Mouse (Mus musculus) left cerebral cortex, postnatal 14 days (tissue): ENCODE measurements at regions not wholly inside any gene's neighbourhood (a gene's known extent, or its start where the extent isn't known, plus 50 kb on each side); places are given as distances from the start of the nearest gene placed in this dataset.

Experiments used
- DNase-seq, 2 experiments: peaks; one replicate each; pipeline ENCODE4 v3.0.0; 2021 to 2022; ENCODE audit warnings: low spot score in 2 of 2, mixed read lengths in 1 of 2
- intact Hi-C: fragments of 180-260 bp; cut with DNase I; formaldehyde crosslinking; loops from one replicate; pipeline ENCODE4 v1.15.1; 2025

GRCm38 (mm10) chr3:38322426-38322825 is 162.2 kb downstream of the Ankrd50 start:
- intact Hi-C loops: no loop called here
- no peak for DNase-seq

- no peak for DNase-seq
- intact Hi-C loops: no loop called here
Measured at GRCm38 (mm10) chr3:38321620-38322019, 163.0 kb downstream of the Ankrd50 start.

GRCm38 (mm10) chr3:38320998-38321397 is 163.6 kb downstream of the Ankrd50 start:
- no peak for DNase-seq
- intact Hi-C loops: no loop called here

- DNase-seq: no peak
- intact Hi-C loops: no loop called here
Measured at GRCm38 (mm10) chr3:38312834-38313233, 171.8 kb downstream of the Ankrd50 start.

- DNase-seq: no peak
- intact Hi-C loops: no loop called here
Measured at GRCm38 (mm10) chr3:38312121-38312520, 172.5 kb downstream of the Ankrd50 start.

- intact Hi-C loops: no loop called here
Measured at GRCm38 (mm10) chr3:38299898-38300751, 184.5 kb downstream of the Ankrd50 start.

GRCm38 (mm10) chr3:38299236-38299897 is 185.3 kb downstream of the Ankrd50 start:
- intact Hi-C loops: no loop called here
- no peak for DNase-seq

More at GRCm38 (mm10) chr3:38299898-38300751, 184.5 kb downstream of the Ankrd50 start:
- DNase-seq: no peak

GRCm38 (mm10) chr3:38297499-38297898 is 187.1 kb downstream of the Ankrd50 start:
- intact Hi-C loops: no loop called here

GRCm38 (mm10) chr3:38289062-38289461 is 195.6 kb downstream of the Ankrd50 start:
- intact Hi-C loops: no loop called here
- DNase-seq: no peak

More at GRCm38 (mm10) chr3:38297499-38297898, 187.1 kb downstream of the Ankrd50 start:
- DNase-seq: no peak

GRCm38 (mm10) chr3:38283687-38284124 is 200.9 kb downstream of the Ankrd50 start:
- no peak for DNase-seq
- intact Hi-C loops: no loop called here

GRCm38 (mm10) chr3:38282891-38283290 is 201.8 kb downstream of the Ankrd50 start:
- no peak for DNase-seq
- intact Hi-C loops: no loop called here

- intact Hi-C loops: no loop called here
- peak in 1 of 2 experiments; percentile 15 for DNase-seq
Measured at GRCm38 (mm10) chr3:38281683-38282082, 203.0 kb downstream of the Ankrd50 start.

GRCm38 (mm10) chr3:38280876-38281275 is 203.8 kb downstream of the Ankrd50 start:
- intact Hi-C loops: no loop called here
- no peak for DNase-seq

GRCm38 (mm10) chr3:38280105-38280504 is 204.5 kb downstream of the Ankrd50 start:
- intact Hi-C loops: no loop called here
- no peak for DNase-seq

GRCm38 (mm10) chr3:38276948-38277504 is 207.6 kb downstream of the Ankrd50 start:
- no peak for DNase-seq
- intact Hi-C loops: no loop called here

- intact Hi-C loops: no loop called here
- no peak for DNase-seq
Measured at GRCm38 (mm10) chr3:38275321-38275720, 209.3 kb downstream of the Ankrd50 start.

GRCm38 (mm10) chr3:38270742-38271141 is 213.9 kb downstream of the Ankrd50 start:
- intact Hi-C loops: no loop called here
- DNase-seq: no peak

GRCm38 (mm10) chr3:38268226-38268625 is 216.4 kb downstream of the Ankrd50 start:
- no peak for DNase-seq
- intact Hi-C loops: no loop called here

- intact Hi-C loops: no loop called here
- no peak for DNase-seq
Measured at GRCm38 (mm10) chr3:38263261-38264141, 221.1 kb downstream of the Ankrd50 start.
